Mouse (Mus musculus) stomach, embryonic 16.5 days (tissue): Measurements from ENCODE around the gene Gng8. TPM values are rescaled to one million over a fixed set of nuclear protein-coding genes. Genes with fewer than 3 reads are reported as not detected.

ENCODE experiments used
- ATAC-seq: fragments of 200-750 bp; cut with Nextera tagmentation; 2 replicates; pipeline ENCODE4 v1.8.0; 2017; ENCODE audit warnings: moderate number of reproducible peaks, moderate TSS enrichment; ENCODE audit not compliant: insufficient read depth, low FRiP score
- H3K27ac ChIP-seq: fragments of 300-500 bp; sonication (generic); 2 replicates; pipeline ENCODE4 v1.5.1; 2014; ENCODE audit warnings: low read length
- H3K27me3 ChIP-seq: fragments of 300-500 bp; sonication (generic); 2 replicates; pipeline ENCODE4 v1.6.1; 2014; ENCODE audit warnings: low read length, control low read depth, mixed read lengths; ENCODE audit not compliant: control insufficient read depth, insufficient read depth
- H3K36me3 ChIP-seq: fragments of 300-500 bp; sonication (generic); 2 replicates; pipeline ENCODE4 v1.6.1; 2014; ENCODE audit warnings: low read length; ENCODE audit not compliant: control insufficient read depth, insufficient read depth
- H3K4me1 ChIP-seq: fragments of 300-500 bp; sonication (generic); 2 replicates; pipeline ENCODE4 v1.6.1; 2014; ENCODE audit warnings: low read length, control low read depth, mixed read lengths; ENCODE audit not compliant: control insufficient read depth, insufficient read depth
- H3K4me2 ChIP-seq: fragments of 300-500 bp; sonication (generic); 2 replicates; pipeline ENCODE4 v1.6.1; 2014; ENCODE audit warnings: low read depth, low read length, mixed read lengths
- H3K4me3 ChIP-seq: fragments of 300-500 bp; sonication (generic); replicated peaks from 2 replicates; pipeline ENCODE4 v1.5.1; 2014; ENCODE audit warnings: mild to moderate bottlenecking, low read length
- H3K9ac ChIP-seq: fragments of 300-500 bp; sonication (generic); 2 replicates; pipeline ENCODE4 v1.6.1; 2014; ENCODE audit warnings: low read length
- H3K9me3 ChIP-seq: fragments of 300-500 bp; sonication (generic); replicated peaks from 2 replicates; pipeline ENCODE4 v1.6.1; 2016; ENCODE audit warnings: low read length, control low read depth; ENCODE audit not compliant: control insufficient read depth
- WGBS: fragments of 180-500 bp; shearing (Covaris S2); extraction: QIAGEN DNeasy Blood & Tissue Kit; methylation state at CpG from one replicate; pipeline ENCODE4 v1.1.7; 2014; 5-methylcytosine and 5-hydroxymethylcytosine counted together
- polyA plus RNA-seq: library from polyadenylated mRNA; unstranded; fragments of >200 nt; fragmentation: Nextera tagmentation; extraction: Ambion mirVana; gene quantifications from 2 replicates; pipeline ENCODE4 v1.2.1, GENCODE M21; 2015

The Gng8 gene
- polyA plus RNA-seq, 1 experiment from 2014 or later: 9.7 TPM

DNA sequence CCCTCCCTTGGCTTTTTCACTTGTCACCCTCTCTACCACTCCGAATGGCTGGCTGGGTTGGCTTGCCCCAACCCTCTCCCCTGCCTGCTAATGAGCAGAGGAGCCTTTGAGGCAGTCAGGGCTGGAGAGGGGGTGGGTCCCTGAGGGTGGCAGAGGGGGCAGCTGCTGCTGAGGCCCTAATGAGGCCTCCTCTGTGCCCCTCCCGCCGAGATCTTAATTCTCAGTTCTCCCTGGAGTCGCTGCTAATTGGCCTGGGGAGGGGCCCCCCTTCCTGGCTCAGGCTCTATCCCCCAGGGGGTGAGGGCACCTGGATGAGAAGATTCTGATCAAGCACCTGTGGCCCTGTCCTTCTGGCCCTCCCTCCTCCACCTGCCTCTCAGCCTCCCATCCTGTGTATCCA, 2.7 kb downstream of the Gng8 start:
- no peak for ATAC-seq
- WGBS: 18% methylated on average over 4 of the region's 4 CpGs
- Histone ChIP-seq H3K4me1 (peaks cover 38% of the 10 kb centered on the region), H3K27ac (no peak overlapping the region), H3K9ac (peak overlapping the region; percentile 11; the same call in 1 of the 2 replicates), H3K9me3 (no peaks in the 10 kb centered on the region), H3K4me2 (peak overlapping the region; percentile 55), H3K36me3 (no peaks in the 10 kb centered on the region), H3K27me3 (peaks cover 9% of the 10 kb centered on the region; the same call in 1 of the 2 replicates), H3K4me3 (no peak overlapping the region)

DNA sequence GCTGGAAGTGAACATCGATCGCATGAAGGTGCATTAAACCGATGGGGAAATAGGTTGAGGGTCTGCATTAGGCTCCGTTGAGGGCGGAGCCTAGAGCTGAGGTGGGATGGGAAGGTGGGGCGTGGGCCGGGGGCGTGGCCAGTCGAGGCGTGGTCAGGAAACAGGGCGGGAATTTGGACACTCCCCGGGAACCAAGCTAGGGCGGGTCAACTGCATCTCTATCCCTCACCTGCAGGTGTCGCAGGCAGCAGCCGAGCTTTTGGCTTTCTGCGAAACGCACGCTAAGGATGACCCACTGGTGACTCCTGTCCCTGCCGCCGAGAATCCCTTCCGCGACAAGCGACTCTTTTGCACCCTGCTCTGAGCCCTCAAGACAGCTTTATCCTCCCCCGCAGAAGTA, 3.4 kb downstream of the Gng8 start:
- Histone ChIP-seq H3K9me3 (no peaks in the 10 kb centered on the region), H3K4me2 (peak overlapping the region; percentile 55), H3K4me1 (peaks cover 38% of the 10 kb centered on the region), H3K27ac (no peak overlapping the region; the same call in 1 of the 2 replicates), H3K36me3 (no peaks in the 10 kb centered on the region), H3K4me3 (peak overlapping the region; percentile 33), H3K27me3 (peaks cover 9% of the 10 kb centered on the region; the same call in 1 of the 2 replicates), H3K9ac (peak overlapping the region; percentile 57)
- no peak for ATAC-seq
- WGBS: under 1% methylated on average over 24 of the region's 24 CpGs

DNA sequence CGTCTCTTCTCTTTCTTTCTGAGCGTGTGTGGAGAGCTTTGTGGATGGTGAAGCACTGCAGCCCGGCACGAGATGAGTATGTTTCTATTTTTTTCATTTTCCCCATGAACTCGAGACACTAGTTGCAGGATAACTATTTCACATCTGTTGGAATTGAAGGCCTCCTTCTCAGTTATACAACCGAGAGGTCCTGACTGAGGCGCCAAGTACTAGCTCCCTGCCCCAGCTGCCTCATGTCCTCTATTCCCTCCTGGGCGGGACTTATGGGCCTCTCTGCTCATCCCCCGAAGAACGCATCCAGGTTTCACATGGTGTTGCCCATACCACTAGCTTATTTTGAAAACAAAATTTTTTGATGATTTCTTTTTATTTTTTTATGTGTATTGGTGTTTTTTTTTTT, 3.9 kb downstream of the Gng8 start:
- H3K9me3 ChIP-seq: no peaks in the 10 kb centered on the region
- peak overlapping the region; percentile 55 for H3K4me2 ChIP-seq
- peak overlapping the region; percentile 33 for H3K4me3 ChIP-seq
- no peaks in the 10 kb centered on the region for H3K36me3 ChIP-seq
- WGBS: 29% methylated on average over 10 of the region's 10 CpGs
- H3K27me3 ChIP-seq: peaks cover 9% of the 10 kb centered on the region; the same call in 1 of the 2 replicates
- peak overlapping the region; percentile 57 for H3K9ac ChIP-seq
- no peak for ATAC-seq
- peaks cover 34% of the 10 kb centered on the region for H3K4me1 ChIP-seq
- H3K27ac ChIP-seq: no peak overlapping the region

DNA sequence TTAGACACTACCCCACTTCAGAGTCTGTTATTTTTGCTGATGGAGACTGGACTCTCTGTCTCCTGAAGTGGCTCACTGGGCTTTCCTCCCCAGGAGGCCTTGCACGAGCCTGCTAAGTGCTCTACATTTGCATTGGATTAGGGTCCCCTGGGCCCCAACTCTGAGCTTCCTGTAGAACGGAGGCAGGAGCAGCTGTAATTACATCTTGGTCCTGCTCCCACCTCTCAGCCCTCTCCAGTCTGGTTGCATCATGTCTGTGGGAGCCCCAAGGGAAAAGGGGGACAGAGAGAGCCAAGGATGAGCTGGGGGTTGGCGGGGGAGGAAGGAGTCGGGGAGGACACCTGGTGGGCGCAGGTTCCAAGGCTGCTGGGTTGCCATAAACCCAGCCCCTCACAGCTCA, 8.9 kb downstream of the Gng8 start:
- 36% methylated on average over 5 of the region's 5 CpGs for WGBS
- Histone ChIP-seq H3K36me3 (no peaks in the 10 kb centered on the region), H3K9me3 (no peaks in the 10 kb centered on the region), H3K4me3 (no peak overlapping the region), H3K9ac (peak overlapping the region; percentile 26; the same call in 1 of the 2 replicates), H3K4me2 (no peak overlapping the region), H3K4me1 (peaks cover 12% of the 10 kb centered on the region), H3K27ac (no peak overlapping the region), H3K27me3 (no peaks in the 10 kb centered on the region)
- no peak for ATAC-seq

DNA sequence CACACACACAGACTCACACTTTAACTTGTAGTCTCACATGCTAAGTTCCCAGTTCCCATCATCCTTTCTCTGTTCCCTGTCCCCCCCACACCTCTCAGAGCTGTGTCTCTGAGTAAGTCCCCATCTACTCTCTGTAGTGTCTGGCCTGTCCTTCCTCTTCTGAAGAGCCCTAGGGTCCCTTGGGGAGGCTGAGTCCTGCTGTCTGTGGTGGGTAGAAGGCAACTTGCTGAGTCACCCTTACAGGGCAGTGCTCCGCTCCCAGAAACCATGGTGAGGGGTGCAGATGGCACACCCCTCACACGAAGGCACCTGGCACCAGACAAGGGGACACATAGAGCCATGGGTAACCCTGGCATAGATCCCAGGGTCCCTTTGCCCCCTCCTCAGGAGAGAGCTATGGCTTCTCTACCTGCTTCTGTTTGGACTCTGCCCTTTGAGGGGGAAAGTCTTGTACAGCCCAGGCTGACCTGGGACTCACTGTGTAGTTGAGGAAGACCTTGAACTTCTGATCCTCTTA, 11.9 kb downstream of the Gng8 start:
- H3K9ac ChIP-seq: no peak overlapping the region
- H3K27me3 ChIP-seq: no peaks in the 10 kb centered on the region
- H3K4me2 ChIP-seq: no peak overlapping the region
- H3K4me1 ChIP-seq: peaks cover 27% of the 10 kb centered on the region
- no peaks in the 10 kb centered on the region for H3K36me3 ChIP-seq
- WGBS: 71% methylated on average over 2 of the region's 2 CpGs
- no peak for ATAC-seq
- no peak overlapping the region for H3K4me3 ChIP-seq
- H3K9me3 ChIP-seq: no peaks in the 10 kb centered on the region
- H3K27ac ChIP-seq: no peak overlapping the region

DNA sequence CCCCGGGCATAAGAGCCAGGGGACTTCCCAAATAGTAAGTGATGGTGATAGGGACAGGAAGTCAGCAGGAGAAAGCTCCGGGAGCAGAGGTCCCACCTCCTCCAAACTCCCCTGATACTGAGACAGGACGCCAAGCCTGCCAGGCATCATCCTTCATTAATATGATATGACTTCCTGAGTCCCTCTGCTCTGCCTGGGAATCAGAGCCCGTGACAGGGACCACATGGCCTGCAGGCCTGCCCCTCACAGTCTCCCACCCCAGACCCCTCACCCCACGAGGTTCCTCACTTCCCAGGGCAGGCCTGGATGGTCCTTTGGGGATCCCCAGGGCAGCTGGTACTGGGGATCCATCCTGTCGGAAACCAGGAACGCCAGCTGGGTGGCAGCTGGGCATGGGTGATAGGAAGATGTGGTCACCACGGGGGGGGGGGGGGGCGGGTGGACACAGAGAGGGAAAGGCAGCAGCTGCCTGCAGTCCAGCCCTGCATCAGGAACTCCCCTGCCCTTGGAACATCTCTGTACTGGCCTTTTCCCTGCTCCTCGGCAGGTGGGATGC, 12.6 kb downstream of the Gng8 start:
- Histone ChIP-seq H3K27ac (no peak overlapping the region), H3K4me1 (peaks cover 34% of the 10 kb centered on the region), H3K4me2 (no peak overlapping the region), H3K4me3 (no peak overlapping the region), H3K27me3 (no peaks in the 10 kb centered on the region), H3K36me3 (no peaks in the 10 kb centered on the region), H3K9ac (0 out of 2 replicates have a peak overlapping the region, but pooled peaks have one; percentile 7), H3K9me3 (no peaks in the 10 kb centered on the region)
- no peak for ATAC-seq
- WGBS: 40% methylated on average over 8 of the region's 10 CpGs

DNA sequence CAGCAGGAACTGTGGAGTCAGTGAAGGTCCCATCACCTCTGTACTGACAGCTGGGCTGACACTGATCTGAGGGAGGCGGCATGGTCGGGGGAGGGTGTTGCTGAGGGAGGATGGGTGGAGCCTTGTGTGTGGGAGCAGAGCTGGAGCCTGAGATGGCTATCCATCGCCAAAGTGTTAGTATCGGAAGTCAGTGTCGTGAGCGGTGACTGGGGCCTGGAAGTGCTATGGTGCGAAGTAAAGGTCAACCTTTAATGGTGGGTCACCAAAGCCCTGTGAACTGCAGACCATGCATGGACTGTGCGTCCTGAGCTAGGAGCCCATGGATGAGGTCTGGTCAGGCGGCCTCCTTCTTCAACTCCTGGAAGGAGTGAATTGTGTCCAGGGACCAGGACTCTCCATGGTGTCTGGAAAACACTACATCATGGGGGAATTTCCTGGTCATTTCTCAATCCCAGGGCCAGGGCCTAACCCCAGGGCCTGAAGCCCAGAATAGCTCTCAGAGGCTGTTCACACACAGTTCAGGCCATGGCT, 14.0 kb downstream of the Gng8 start:
- Histone ChIP-seq H3K27me3 (no peaks in the 10 kb centered on the region), H3K36me3 (no peaks in the 10 kb centered on the region), H3K9me3 (no peaks in the 10 kb centered on the region), H3K4me1 (peaks cover 44% of the 10 kb centered on the region), H3K4me2 (no peak overlapping the region), H3K27ac (peak overlapping the region; percentile 26), H3K4me3 (no peak overlapping the region), H3K9ac (no peak overlapping the region)
- WGBS: 44% methylated on average over 9 of the region's 9 CpGs
- peak; percentile 40; the same call in 1 of the 2 replicates for ATAC-seq

DNA sequence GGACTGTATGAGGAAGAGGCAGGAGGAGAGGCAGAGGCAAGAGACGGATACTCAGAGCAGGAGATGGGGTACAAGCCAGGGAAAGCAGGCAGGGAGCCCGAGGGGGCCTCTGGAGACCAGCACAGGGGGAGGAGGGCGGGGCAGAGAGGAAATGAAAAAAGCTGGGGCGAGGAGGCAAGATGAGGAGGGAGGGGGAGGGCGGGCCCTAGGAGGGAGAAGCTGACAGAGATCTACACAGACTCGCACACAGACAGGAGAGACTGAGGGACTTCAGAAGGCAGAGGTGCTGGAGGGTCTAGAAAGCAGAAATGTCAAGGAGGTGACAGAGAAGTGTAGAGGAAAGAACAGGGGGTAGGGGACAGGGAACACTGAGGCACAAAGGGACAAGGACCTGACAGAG, 14.7 kb downstream of the Gng8 start, which contains the start of gene Ptgir:
Ptgir (plus strand) TSS at position 210 of the 400 bp plus-strand sequence.
- Histone ChIP-seq H3K4me1 (peaks cover 44% of the 10 kb centered on the region), H3K9ac (peak within 1 kb of the TSS; percentile 17; the same call in 1 of the 2 replicates), H3K9me3 (no peaks in the 10 kb centered on the region), H3K36me3 (no peaks in the 10 kb centered on the region), H3K27ac (peak within 1 kb of the TSS; percentile 26), H3K27me3 (no peaks in the 10 kb centered on the region), H3K4me2 (0 out of 2 replicates have a peak within 1 kb of the TSS, but pooled peaks have one; percentile 23), H3K4me3 (no peak within 1 kb of the TSS)
- 12% methylated on average over 6 of the region's 6 CpGs for WGBS
- ATAC-seq: peak; percentile 16; the same call in 1 of the 2 replicates

DNA sequence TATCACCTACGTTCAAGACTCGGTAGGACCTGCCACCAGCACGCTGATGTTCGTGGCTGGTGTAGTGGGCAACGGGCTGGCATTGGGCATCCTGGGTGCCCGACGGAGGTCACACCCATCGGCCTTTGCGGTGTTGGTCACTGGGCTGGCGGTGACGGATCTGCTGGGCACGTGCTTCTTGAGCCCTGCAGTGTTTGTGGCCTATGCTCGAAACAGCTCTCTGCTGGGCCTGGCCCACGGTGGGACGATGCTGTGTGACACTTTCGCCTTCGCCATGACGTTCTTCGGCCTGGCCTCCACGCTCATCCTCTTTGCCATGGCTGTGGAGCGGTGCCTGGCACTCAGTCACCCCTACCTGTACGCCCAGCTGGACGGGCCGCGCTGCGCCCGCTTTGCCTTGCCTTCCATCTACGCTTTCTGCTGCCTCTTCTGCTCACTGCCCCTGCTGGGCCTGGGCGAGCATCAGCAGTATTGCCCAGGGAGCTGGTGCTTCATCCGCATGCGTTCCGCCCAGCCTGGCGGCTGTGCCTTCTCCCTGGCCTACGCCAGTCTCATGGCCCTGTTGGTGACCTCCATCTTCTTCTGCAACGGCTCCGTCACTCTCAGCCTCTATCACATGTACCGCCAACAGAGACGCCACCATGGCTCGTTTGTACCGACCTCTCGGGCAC, 15.4 kb downstream of the Gng8 start:
- 0 out of 2 replicates have a peak overlapping the region, but pooled peaks have one; percentile 23 for H3K4me2 ChIP-seq
- no peak for ATAC-seq
- no peaks in the 10 kb centered on the region for H3K27me3 ChIP-seq
- H3K27ac ChIP-seq: no peak overlapping the region
- H3K4me3 ChIP-seq: no peak overlapping the region
- H3K4me1 ChIP-seq: peaks cover 41% of the 10 kb centered on the region
- no peaks in the 10 kb centered on the region for H3K9me3 ChIP-seq
- H3K9ac ChIP-seq: peak overlapping the region; percentile 17; the same call in 1 of the 2 replicates
- 91% methylated on average over 41 of the region's 41 CpGs for WGBS
- no peaks in the 10 kb centered on the region for H3K36me3 ChIP-seq
